Mouse (Mus musculus): ENCODE data around the gene Alox12. TPM values are rescaled to one million over a fixed set of nuclear protein-coding genes. Genes with fewer than 3 reads are reported as not detected.

Alox12 gene
- polyA plus RNA-seq (2014; fragmentation: Illumina TruSeq; extraction: RNeasy Lipid Tissue Mini Kit (QIAGEN cat#74804); ENCODE audit: low replicate concordance): 0.74 TPM

DNA sequence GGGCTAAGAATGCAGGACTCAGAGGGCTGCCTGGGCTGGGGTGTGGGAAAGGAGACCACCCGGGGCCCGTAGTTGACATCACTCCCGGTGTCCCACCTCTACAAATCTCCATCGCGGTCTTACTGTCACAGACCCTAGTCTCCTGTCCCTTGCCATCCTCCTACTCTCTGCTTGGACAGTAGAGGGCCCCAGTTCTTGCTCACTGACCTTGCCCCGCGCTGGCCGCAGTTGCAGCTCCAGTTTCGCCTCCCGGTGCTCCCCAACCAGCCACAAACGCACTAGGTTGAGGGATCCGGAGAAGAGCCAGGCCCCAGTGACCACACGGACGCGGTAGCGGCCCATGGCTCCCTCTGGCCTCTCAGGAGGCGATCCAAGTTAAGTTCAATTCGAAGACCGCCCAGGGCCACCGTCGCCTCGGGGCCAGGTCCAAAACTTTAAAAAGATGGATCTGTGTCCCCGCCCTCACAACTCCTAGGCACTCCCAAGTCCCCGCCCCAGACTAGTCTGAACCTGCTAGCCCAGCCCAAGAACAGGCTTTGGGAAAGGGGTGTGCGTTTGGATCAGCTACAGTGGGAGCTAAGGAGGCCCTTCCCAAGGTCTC lies at the start of gene Alox12:
Gene Alox12, minus strand, starts transcription at position 423 of the 601 bp plus-strand sequence.

GRCm38 (mm10) chr11:70239541-70240279 lies 15.4 kb downstream of the Alox12 start, which contains the start of the genes Gm21988 and Rnasek:
Gene Gm21988, minus strand, starts transcription at chr11:70239830.
Gene Rnasek, minus strand, starts transcription at chr11:70239842.

GRCm38 (mm10) chr11:70237457-70238167 lies 17.5 kb downstream of the Alox12 start, which contains the start of gene 0610010K14Rik:
Gene 0610010K14Rik, minus strand, starts transcription at chr11:70237914.

DNA sequence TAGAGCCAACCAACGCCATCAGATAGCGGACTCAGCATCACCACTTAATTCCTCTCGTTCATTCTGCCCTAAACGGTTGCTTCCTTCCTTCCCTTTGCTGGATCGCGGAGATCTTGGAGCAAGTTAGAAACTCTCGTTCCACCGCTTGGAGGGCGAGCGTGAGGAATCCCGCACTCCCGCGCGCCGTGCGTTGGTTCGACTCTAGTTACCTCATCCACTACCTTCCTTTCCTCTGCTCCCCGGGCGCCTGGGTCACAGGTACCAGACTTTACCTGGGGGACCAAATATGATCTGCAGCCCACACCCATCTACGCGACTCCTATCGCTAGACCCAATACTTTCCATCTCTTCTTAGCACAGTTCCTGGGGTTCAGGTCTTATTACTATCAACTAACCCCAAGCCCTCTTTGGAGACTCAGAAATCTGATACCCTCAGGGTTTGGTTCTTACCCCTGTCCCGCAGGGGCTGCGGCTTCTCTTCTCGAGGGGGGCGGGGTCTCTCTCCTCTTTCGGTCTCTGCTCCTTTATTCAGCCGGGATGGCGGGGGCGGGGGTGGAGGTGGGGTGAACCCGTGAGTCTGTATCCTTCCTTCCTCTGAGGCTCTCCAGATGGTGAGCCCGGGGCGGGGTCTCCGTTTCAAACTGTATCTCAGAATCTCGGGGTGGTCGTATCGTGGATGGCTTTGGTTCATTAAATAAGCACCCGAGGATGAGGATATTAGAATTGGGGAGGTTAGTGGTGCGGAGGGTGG lies 25.7 kb downstream of the Alox12 start, which contains the start of gene Bcl6b:
Gene Bcl6b, minus strand, starts transcription at position 539 of the 751 bp plus-strand sequence.

GRCm38 (mm10) chr11:70220731-70221602 lies 34.2 kb downstream of the Alox12 start, which contains the start of gene Slc16a13:
Gene Slc16a13, minus strand, starts transcription at chr11:70221064.

DNA sequence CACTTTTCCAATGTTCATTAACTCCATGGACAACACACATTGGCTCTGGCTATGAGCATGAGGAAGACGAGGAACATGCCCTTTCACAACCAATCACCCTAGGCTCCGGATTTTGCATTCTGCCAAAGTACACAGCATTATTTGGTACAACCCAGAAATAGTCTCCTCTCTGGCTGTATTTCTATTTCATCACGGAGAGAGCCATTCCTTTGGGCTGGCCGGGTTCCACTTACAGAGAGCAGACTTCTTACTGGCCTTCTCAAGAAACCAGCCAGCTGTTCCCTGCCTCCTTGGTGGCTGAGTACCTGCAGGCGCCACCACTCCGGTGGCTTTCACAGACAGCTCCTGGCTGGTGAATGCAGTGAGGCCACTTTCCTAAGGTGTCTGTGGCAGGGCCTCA lies 42.7 kb downstream of the Alox12 start, which contains the start of gene Slc16a11:
Gene Slc16a11, plus strand, starts transcription at position 330 of the 400 bp plus-strand sequence.

Other genes starting within 250 kb of the Alox12 start
- gene Acadvl, start 239.9 kb downstream of the Alox12 start, polyA plus RNA-seq (2014; fragmentation: Illumina TruSeq; extraction: RNeasy Lipid Tissue Mini Kit (QIAGEN cat#74804); ENCODE audit: low replicate concordance): 4.8 TPM
- gene Dlg4, start 238.4 kb downstream of the Alox12 start, polyA plus RNA-seq (2014; fragmentation: Illumina TruSeq; extraction: RNeasy Lipid Tissue Mini Kit (QIAGEN cat#74804); ENCODE audit: low replicate concordance): 0.30 TPM
- gene Asgr1, start 201.3 kb downstream of the Alox12 start, polyA plus RNA-seq (2014; fragmentation: Illumina TruSeq; extraction: RNeasy Lipid Tissue Mini Kit (QIAGEN cat#74804); ENCODE audit: low replicate concordance): not detected
- not detected for gene Asgr2, start 162.7 kb downstream of the Alox12 start, polyA plus RNA-seq (2014; fragmentation: Illumina TruSeq; extraction: RNeasy Lipid Tissue Mini Kit (QIAGEN cat#74804); ENCODE audit: low replicate concordance)
- 5.1 TPM for gene Mgl2, start 125.0 kb downstream of the Alox12 start, polyA plus RNA-seq (2014; fragmentation: Illumina TruSeq; extraction: RNeasy Lipid Tissue Mini Kit (QIAGEN cat#74804); ENCODE audit: low replicate concordance)
- gene Clec10a, start 99.2 kb downstream of the Alox12 start, polyA plus RNA-seq (2014; fragmentation: Illumina TruSeq; extraction: RNeasy Lipid Tissue Mini Kit (QIAGEN cat#74804); ENCODE audit: low replicate concordance): not detected
- gene Slc16a11, start 42.6 kb downstream of the Alox12 start, polyA plus RNA-seq (2014; fragmentation: Illumina TruSeq; extraction: RNeasy Lipid Tissue Mini Kit (QIAGEN cat#74804); ENCODE audit: low replicate concordance): not detected
- gene Slc16a13, start 34.3 kb downstream of the Alox12 start, polyA plus RNA-seq (2014; fragmentation: Illumina TruSeq; extraction: RNeasy Lipid Tissue Mini Kit (QIAGEN cat#74804); ENCODE audit: low replicate concordance): 2.9 TPM
- 1.4 TPM for gene Bcl6b, start 25.6 kb downstream of the Alox12 start, polyA plus RNA-seq (2014; fragmentation: Illumina TruSeq; extraction: RNeasy Lipid Tissue Mini Kit (QIAGEN cat#74804); ENCODE audit: low replicate concordance)
- gene 0610010K14Rik, start 17.4 kb downstream of the Alox12 start, polyA plus RNA-seq (2014; fragmentation: Illumina TruSeq; extraction: RNeasy Lipid Tissue Mini Kit (QIAGEN cat#74804); ENCODE audit: low replicate concordance): 4.3 TPM
- 0.59 TPM for gene Gm21988, start 15.5 kb downstream of the Alox12 start, polyA plus RNA-seq (2014; fragmentation: Illumina TruSeq; extraction: RNeasy Lipid Tissue Mini Kit (QIAGEN cat#74804); ENCODE audit: low replicate concordance)
- 24.1 TPM for gene Rnasek, start 15.5 kb downstream of the Alox12 start, polyA plus RNA-seq (2014; fragmentation: Illumina TruSeq; extraction: RNeasy Lipid Tissue Mini Kit (QIAGEN cat#74804); ENCODE audit: low replicate concordance)
- gene Alox12e, start 67.3 kb upstream of the Alox12 start, polyA plus RNA-seq (2014; fragmentation: Illumina TruSeq; extraction: RNeasy Lipid Tissue Mini Kit (QIAGEN cat#74804); ENCODE audit: low replicate concordance): not detected
- gene Alox15, start 96.7 kb upstream of the Alox12 start, polyA plus RNA-seq (2014; fragmentation: Illumina TruSeq; extraction: RNeasy Lipid Tissue Mini Kit (QIAGEN cat#74804); ENCODE audit: low replicate concordance): 1.5 TPM
- gene Pelp1, start 154.7 kb upstream of the Alox12 start, polyA plus RNA-seq (2014; fragmentation: Illumina TruSeq; extraction: RNeasy Lipid Tissue Mini Kit (QIAGEN cat#74804); ENCODE audit: low replicate concordance): 4.5 TPM
- gene Arrb2, start 177.3 kb upstream of the Alox12 start, polyA plus RNA-seq (2014; fragmentation: Illumina TruSeq; extraction: RNeasy Lipid Tissue Mini Kit (QIAGEN cat#74804); ENCODE audit: low replicate concordance): 0.41 TPM
- gene Med11, start 196.6 kb upstream of the Alox12 start, polyA plus RNA-seq (2014; fragmentation: Illumina TruSeq; extraction: RNeasy Lipid Tissue Mini Kit (QIAGEN cat#74804); ENCODE audit: low replicate concordance): 5.4 TPM
- 0.78 TPM for gene Zmynd15, start 204.1 kb upstream of the Alox12 start, polyA plus RNA-seq (2014; fragmentation: Illumina TruSeq; extraction: RNeasy Lipid Tissue Mini Kit (QIAGEN cat#74804); ENCODE audit: low replicate concordance)
- 16.5 TPM for gene Cxcl16, start 204.6 kb upstream of the Alox12 start, polyA plus RNA-seq (2014; fragmentation: Illumina TruSeq; extraction: RNeasy Lipid Tissue Mini Kit (QIAGEN cat#74804); ENCODE audit: low replicate concordance)
- gene Tm4sf5, start 249.9 kb upstream of the Alox12 start, polyA plus RNA-seq (2014; fragmentation: Illumina TruSeq; extraction: RNeasy Lipid Tissue Mini Kit (QIAGEN cat#74804); ENCODE audit: low replicate concordance): 293 TPM

All from small intestine, adult 10 weeks (tissue).